Mouse (Mus musculus) stomach, embryonic 15.5 days (tissue): ENCODE data around the gene Hoxb6. TPM values are rescaled to one million over a fixed set of nuclear protein-coding genes. Genes with fewer than 3 reads are reported as not detected.

Source experiments
- ATAC-seq: fragments of 200-750 bp; cut with Nextera tagmentation; 2 replicates; pipeline ENCODE4 v1.8.0; 2017; ENCODE audit warnings: low read depth, moderate number of reproducible peaks, moderate TSS enrichment; ENCODE audit not compliant: insufficient read depth, low FRiP score
- H3K27ac ChIP-seq: fragments of 300-500 bp; sonication (generic); 2 replicates; pipeline ENCODE4 v1.5.1; 2015; ENCODE audit warnings: mild to moderate bottlenecking, inconsistent platforms
- H3K27me3 ChIP-seq: fragments of 300-500 bp; sonication (generic); replicated peaks from 2 replicates; pipeline ENCODE4 v1.6.1; 2015; ENCODE audit warnings: inconsistent platforms
- H3K36me3 ChIP-seq: fragments of 300-500 bp; sonication (generic); 2 replicates; pipeline ENCODE4 v1.6.1; 2015; ENCODE audit warnings: inconsistent platforms
- H3K4me1 ChIP-seq: fragments of 300-500 bp; sonication (generic); 2 replicates; pipeline ENCODE4 v1.6.1; 2015; ENCODE audit warnings: inconsistent platforms
- H3K4me2 ChIP-seq: fragments of 300-500 bp; sonication (generic); 2 replicates; pipeline ENCODE4 v1.6.1; 2015; ENCODE audit warnings: mild to moderate bottlenecking, inconsistent platforms
- H3K4me3 ChIP-seq: fragments of 300-500 bp; sonication (generic); replicated peaks from 2 replicates; pipeline ENCODE4 v1.5.1; 2015; ENCODE audit warnings: inconsistent platforms
- H3K9ac ChIP-seq: fragments of 300-500 bp; sonication (generic); 2 replicates; pipeline ENCODE4 v1.6.1; 2015; ENCODE audit warnings: inconsistent platforms
- H3K9me3 ChIP-seq: fragments of 300-500 bp; sonication (generic); 2 replicates; pipeline ENCODE4 v1.6.1; 2016; ENCODE audit warnings: inconsistent platforms
- WGBS: fragments of 180-500 bp; shearing (Covaris S2); methylation state at CpG from one replicate; pipeline ENCODE4 v1.1.7; 2015; 5-methylcytosine and 5-hydroxymethylcytosine counted together
- microRNA counts: library from miRNA; unstranded; fragments of <30 nt; microRNA quantifications from one replicate; lab custom pipeline; 2016
- microRNA-seq: library from miRNA; unstranded; fragments of <30 nt; microRNA quantifications from one replicate; pipeline ENCODE4, GENCODE M21; 2016
- polyA plus RNA-seq: library from polyadenylated mRNA; unstranded; fragments of >200 nt; fragmentation: Nextera tagmentation; extraction: Ambion mirVana; gene quantifications from 2 replicates; pipeline ENCODE4 v1.2.1, GENCODE M21; 2015

Hoxb6 gene
- polyA plus RNA-seq, 1 experiment from 2014 or later = 10.7 TPM

- Histone ChIP-seq H3K27ac (peak overlapping the region; percentile 94), H3K4me3 (no peak overlapping the region), H3K4me2 (no peak overlapping the region), H3K27me3 (peaks cover 30% of the 10 kb centered on the region), H3K9ac (no peak overlapping the region), H3K9me3 (no peaks in the 10 kb centered on the region), H3K36me3 (no peaks in the 10 kb centered on the region), H3K4me1 (peaks cover 46% of the 10 kb centered on the region)
- WGBS = 34% methylated on average over 5 of the region's 5 CpGs
- no peak for ATAC-seq
These were observed 54.7 kb downstream of the Hoxb6 start for GRCm38 (mm10) chr11:96346916-96347520.

GRCm38 (mm10) chr11:96347717-96348116 lies 55.4 kb downstream of the Hoxb6 start:
- peak overlapping the region; percentile 34; the same call in 1 of the 2 replicates for H3K4me2 ChIP-seq
- no peaks in the 10 kb centered on the region for H3K9me3 ChIP-seq
- peaks cover 46% of the 10 kb centered on the region for H3K4me1 ChIP-seq
- no peak for ATAC-seq
- no peak overlapping the region for H3K9ac ChIP-seq
- H3K36me3 ChIP-seq = no peaks in the 10 kb centered on the region
- H3K27ac ChIP-seq = peak overlapping the region; percentile 98
- peaks cover 31% of the 10 kb centered on the region for H3K27me3 ChIP-seq
- no peak overlapping the region for H3K4me3 ChIP-seq
- WGBS = 17% methylated on average over 4 of the region's 4 CpGs

GRCm38 (mm10) chr11:96348141-96348928 lies 56.1 kb downstream of the Hoxb6 start:
- Histone ChIP-seq H3K4me3 (no peak overlapping the region), H3K27ac (peak overlapping the region; percentile 98), H3K9me3 (no peaks in the 10 kb centered on the region), H3K4me2 (peak overlapping the region; percentile 34; the same call in 1 of the 2 replicates), H3K9ac (no peak overlapping the region), H3K36me3 (no peaks in the 10 kb centered on the region), H3K27me3 (peaks cover 29% of the 10 kb centered on the region), H3K4me1 (peaks cover 46% of the 10 kb centered on the region)
- WGBS = 18% methylated on average over 21 of the region's 21 CpGs
- ATAC-seq = no peak

GRCm38 (mm10) chr11:96348988-96349387 lies 56.7 kb downstream of the Hoxb6 start:
- Histone ChIP-seq H3K4me1 (peaks cover 44% of the 10 kb centered on the region), H3K27ac (peak overlapping the region; percentile 98), H3K9me3 (no peaks in the 10 kb centered on the region), H3K9ac (no peak overlapping the region), H3K36me3 (no peaks in the 10 kb centered on the region), H3K4me3 (no peak overlapping the region), H3K4me2 (peak overlapping the region; percentile 22; the same call in 1 of the 2 replicates), H3K27me3 (peaks cover 26% of the 10 kb centered on the region)
- ATAC-seq = no peak
- WGBS = 48% methylated on average over 3 of the region's 3 CpGs

GRCm38 (mm10) chr11:96349491-96350340 lies 57.4 kb downstream of the Hoxb6 start:
- no peaks in the 10 kb centered on the region for H3K36me3 ChIP-seq
- H3K4me2 ChIP-seq = peak overlapping the region; percentile 22
- H3K27me3 ChIP-seq = peaks cover 23% of the 10 kb centered on the region
- peak overlapping the region; percentile 12; the same call in 1 of the 2 replicates for H3K4me3 ChIP-seq
- H3K4me1 ChIP-seq = peaks cover 41% of the 10 kb centered on the region
- no peak overlapping the region for H3K9ac ChIP-seq
- no peaks in the 10 kb centered on the region for H3K9me3 ChIP-seq
- no peak for ATAC-seq
- 16% methylated on average over 14 of the region's 14 CpGs for WGBS
- H3K27ac ChIP-seq = peak overlapping the region; percentile 98

GRCm38 (mm10) chr11:96350341-96350624 lies 58.0 kb downstream of the Hoxb6 start, which contains the start of gene Hoxb2:
TSS of gene Hoxb2 (plus strand) at chr11:96350525.
- Histone ChIP-seq H3K9ac (no peak within 1 kb of the TSS), H3K27me3 (peaks cover 17% of the 10 kb centered on the region), H3K27ac (peak within 1 kb of the TSS; percentile 98), H3K4me3 (peak within 1 kb of the TSS; percentile 56; the same call in 1 of the 2 replicates), H3K9me3 (no peaks in the 10 kb centered on the region), H3K4me2 (peak within 1 kb of the TSS; percentile 72), H3K36me3 (no peaks in the 10 kb centered on the region), H3K4me1 (peaks cover 39% of the 10 kb centered on the region)
- WGBS = 14% methylated on average over 2 of the region's 2 CpGs
- no peak for ATAC-seq

- H3K4me1 ChIP-seq = peaks cover 35% of the 10 kb centered on the region
- peak overlapping the region; percentile 98 for H3K27ac ChIP-seq
- no peak for ATAC-seq
- H3K9me3 ChIP-seq = no peaks in the 10 kb centered on the region
- 47% methylated on average over 2 of the region's 2 CpGs for WGBS
- peak overlapping the region; percentile 72 for H3K4me2 ChIP-seq
- H3K36me3 ChIP-seq = no peaks in the 10 kb centered on the region
- H3K4me3 ChIP-seq = peak overlapping the region; percentile 56; the same call in 1 of the 2 replicates
- H3K27me3 ChIP-seq = peaks cover 12% of the 10 kb centered on the region
- H3K9ac ChIP-seq = no peak overlapping the region
These were observed 58.5 kb downstream of the Hoxb6 start for GRCm38 (mm10) chr11:96350791-96351190.

MicroRNA genes within 50 kb of the gene (microRNA counts, 519-probe panel; counts per million panel counts)
- 3,512 counts per million, percentile 88 among the panel's probes with 10 or more counts for microRNA mmu-miR-10a (lab: Ali Mortazavi, UCI)
- microRNA mmu-miR-196a (lab: Ali Mortazavi, UCI) = 1,925 counts per million, percentile 19 among the panel's probes with 10 or more counts

Small RNAs within 50 kb of the gene (microRNA-seq; reads per million reads assigned to microRNA genes)
- gene Mir10a = 43,824 reads per million, percentile 99 among the genes with 10 or more reads in this experiment
- not detected for gene Mir196a-1

Other genes starting within 250 kb of the Hoxb6 start
- 38.2 and 39.7 TPM in 2 replicates for gene Ube2z, start 227.1 kb upstream of the Hoxb6 start, polyA plus RNA-seq
- 718 and 882 TPM in 2 replicates for gene Atp5g1, start 216.8 kb upstream of the Hoxb6 start, polyA plus RNA-seq
- 0.13 and 0.18 TPM in 2 replicates for gene Calcoco2, start 180.5 kb upstream of the Hoxb6 start, polyA plus RNA-seq
- 0.31 and 0.36 TPM in 2 replicates for gene Ttll6, start 158.7 kb upstream of the Hoxb6 start, polyA plus RNA-seq
- gene Hoxb13, start 98.2 kb upstream of the Hoxb6 start, polyA plus RNA-seq = 0.05 TPM in 1 of 2 replicates, not detected in the other
- gene Hoxb9, start 21.0 kb upstream of the Hoxb6 start, polyA plus RNA-seq = 0.13 and 0.35 TPM in 2 replicates
- gene Hoxb8, start 10.6 kb upstream of the Hoxb6 start, polyA plus RNA-seq = 1.1 and 1.9 TPM in 2 replicates
- 7.0 and 9.1 TPM in 2 replicates for gene Hoxb7, start 5.9 kb upstream of the Hoxb6 start, polyA plus RNA-seq
- gene Hoxb5, start 10.9 kb downstream of the Hoxb6 start, polyA plus RNA-seq = 17.6 and 17.9 TPM in 2 replicates
- 3.4 and 3.6 TPM in 2 replicates for gene Hoxb4, start 25.8 kb downstream of the Hoxb6 start, polyA plus RNA-seq
- 2.5 and 2.7 TPM in 2 replicates for gene Hoxb3, start 30.9 kb downstream of the Hoxb6 start, polyA plus RNA-seq
- gene Hoxb2, start 58.0 kb downstream of the Hoxb6 start, polyA plus RNA-seq = 20.3 and 21.0 TPM in 2 replicates
- 0.10 TPM in 1 of 2 replicates, not detected in the other for gene Hoxb1, start 73.3 kb downstream of the Hoxb6 start, polyA plus RNA-seq
- gene Skap1, start 172.1 kb downstream of the Hoxb6 start, polyA plus RNA-seq = 1.1 TPM in 2 replicates